Mouse (Mus musculus) left cerebral cortex, postnatal 14 days (tissue): ENCODE measurements at regions not wholly inside any gene's neighbourhood (a gene's known extent, or its start where the extent isn't known, plus 50 kb on each side); places are given as distances from the start of the nearest gene placed in this dataset.

ENCODE experiments used
- DNase-seq, 2 experiments: peaks; one replicate each; pipeline ENCODE4 v3.0.0; 2021 to 2022; ENCODE audit warnings: low spot score in 2 of 2, mixed read lengths in 1 of 2
- intact Hi-C: fragments of 180-260 bp; cut with DNase I; formaldehyde crosslinking; loops from one replicate; pipeline ENCODE4 v1.15.1; 2025

GRCm38 (mm10) chr16:31592014-31592871 lies 71.0 kb upstream of the Dlg1 start:
- peak; percentile 67 to 82 for DNase-seq
- intact Hi-C loops, result no loop called here

- no peak for DNase-seq
- intact Hi-C loops, result no loop called here
These were observed 70.1 kb upstream of the Dlg1 start for GRCm38 (mm10) chr16:31592973-31593683.

GRCm38 (mm10) chr16:31597965-31598364 lies 65.3 kb upstream of the Dlg1 start:
- no peak for DNase-seq
- intact Hi-C loops, result no loop called here

- no peak for DNase-seq
- intact Hi-C loops, result no loop called here
These were observed 64.7 kb upstream of the Dlg1 start for GRCm38 (mm10) chr16:31598409-31598988.

GRCm38 (mm10) chr16:31598989-31599421 lies 64.2 kb upstream of the Dlg1 start:
- intact Hi-C loops, result no loop called here
- peak in 1 of 2 experiments; percentile 31 for DNase-seq

- DNase-seq, result no peak
- intact Hi-C loops, result no loop called here
These were observed 62.0 kb upstream of the Dlg1 start for GRCm38 (mm10) chr16:31601278-31601677.

GRCm38 (mm10) chr16:31603185-31603584 lies 60.1 kb upstream of the Dlg1 start:
- intact Hi-C loops, result no loop called here
- DNase-seq, result no peak

GRCm38 (mm10) chr16:31606389-31607177 lies 56.7 kb upstream of the Dlg1 start:
- DNase-seq, result no peak
- intact Hi-C loops, result no loop called here

- DNase-seq, result no peak
- intact Hi-C loops, result no loop called here
These were observed 54.3 kb upstream of the Dlg1 start for GRCm38 (mm10) chr16:31608964-31609363.

GRCm38 (mm10) chr16:31609394-31610172 lies 53.7 kb upstream of the Dlg1 start:
- DNase-seq, result no peak
- intact Hi-C loops, result no loop called here
